8 mouse cellular contexts compared by ENCODE assay signal in genomic region chr3:95687524-95688421, GRCm38 (mm10). TPM values are rescaled to one million over a fixed set of nuclear protein-coding genes. Genes with fewer than 3 reads are reported as not detected.
DNase-seq lines count a peak whose midpoint lies in the region; ATAC-seq and TF ChIP-seq lines count a peak whose summit lies in the region.

Gene Adamtsl4, minus strand, starts transcription at chr3:95687917.

- WGBS in hindbrain, embryonic 15.5 days: 4% methylated on average over 50 of the region's 50 CpGs
- 11% methylated on average over 50 of the region's 50 CpGs for WGBS in liver, embryonic 11.5 days
- WGBS in midbrain, postnatal 0 days: 4% methylated on average over 50 of the region's 50 CpGs

- peak within 1 kb of the TSS; percentile 13; the same call in 1 of the 2 replicates for H3K27ac ChIP-seq in hindbrain, embryonic 15.5 days (replicated peaks)
- peak within 1 kb of the TSS; percentile 7; the same call in 1 of the 2 replicates for H3K27ac ChIP-seq in liver, embryonic 11.5 days (ENCODE audit: low read depth, low read length)
- H3K27ac ChIP-seq in midbrain, postnatal 0 days (ENCODE audit: low read depth, low read length): no peak within 1 kb of the TSS

- DNase-seq in thymus, postnatal 25 days: peak; percentile 33
- no peak for DNase-seq in thymus, adult 18-20 months
- peak; percentile 56 to 62 for DNase-seq in cerebellum, postnatal 14 days
- DNase-seq in gastrocnemius, adult 8-10 months (ENCODE audit: low spot score in 2 of 2): peak; percentile 72 to 76
- DNase-seq in liver, embryonic 11.5 days (ENCODE audit: low spot score): peak; percentile 61
- peak; percentile 46 for DNase-seq in midbrain, postnatal 0 days (ENCODE audit: low spot score)
- peak; percentile 61 for DNase-seq in testis, postnatal 14 days (ENCODE audit: low spot score)

- no peaks in the 10 kb centered on the region for H3K9me3 ChIP-seq in hindbrain, embryonic 15.5 days
- H3K9me3 ChIP-seq in liver, embryonic 11.5 days (ENCODE audit: control insufficient read depth, low read length): no peaks in the 10 kb centered on the region
- H3K9me3 ChIP-seq in midbrain, postnatal 0 days (ENCODE audit: low read length): no peaks in the 10 kb centered on the region

- H3K4me3 ChIP-seq in hindbrain, embryonic 15.5 days: peak within 1 kb of the TSS; percentile 40
- peak within 1 kb of the TSS; percentile 44 for H3K4me3 ChIP-seq in liver, embryonic 11.5 days (ENCODE audit: low read depth, low read length)
- H3K4me3 ChIP-seq in midbrain, postnatal 0 days (ENCODE audit: low read depth, low read length): peak within 1 kb of the TSS; percentile 42

- no peaks in the 10 kb centered on the region for H3K27me3 ChIP-seq in hindbrain, embryonic 15.5 days
- H3K27me3 ChIP-seq in liver, embryonic 11.5 days (replicated peaks; ENCODE audit: control insufficient read depth, insufficient read depth, low read length): peaks cover 14% of the 10 kb centered on the region
- H3K27me3 ChIP-seq in midbrain, postnatal 0 days (ENCODE audit: insufficient read depth, low read length): no peaks in the 10 kb centered on the region

- no peak for TF ChIP-seq CTCF in midbrain, postnatal 0 days (IDR thresholded peaks at IDR 0.05)

- H3K4me2 ChIP-seq in hindbrain, embryonic 15.5 days: peak within 1 kb of the TSS; percentile 90
- H3K4me2 ChIP-seq in liver, embryonic 11.5 days: peak within 1 kb of the TSS; percentile 69
- peak within 1 kb of the TSS; percentile 92 for H3K4me2 ChIP-seq in midbrain, postnatal 0 days (ENCODE audit: low read depth, low read length, poor library complexity, severe bottlenecking)

- peak; percentile 57 for ATAC-seq in hindbrain, embryonic 15.5 days (ENCODE audit: low FRiP score, low read depth)
- ATAC-seq in liver, embryonic 11.5 days (replicated peaks; ENCODE audit: low FRiP score): peak; percentile 44
- peak; percentile 76 for ATAC-seq in midbrain, postnatal 0 days (ENCODE audit: low FRiP score)

- peaks cover 14% of the 10 kb centered on the region for H3K4me1 ChIP-seq in hindbrain, embryonic 15.5 days (replicated peaks)
- peaks cover 14% of the 10 kb centered on the region for H3K4me1 ChIP-seq in liver, embryonic 11.5 days (replicated peaks; ENCODE audit: control insufficient read depth, insufficient read depth, low read length)
- peaks cover 5% of the 10 kb centered on the region; the same call in 1 of the 2 replicates for H3K4me1 ChIP-seq in midbrain, postnatal 0 days (ENCODE audit: insufficient read depth, low read length)

- H3K36me3 ChIP-seq in hindbrain, embryonic 15.5 days: no peaks in the 10 kb centered on the region
- H3K36me3 ChIP-seq in liver, embryonic 11.5 days (ENCODE audit: control insufficient read depth, insufficient read depth, low read length): no peaks in the 10 kb centered on the region
- no peaks in the 10 kb centered on the region for H3K36me3 ChIP-seq in midbrain, postnatal 0 days (ENCODE audit: insufficient read depth, low read length)

- 0 out of 2 replicates have a peak within 1 kb of the TSS, but pooled peaks have one; percentile 28 for H3K9ac ChIP-seq in hindbrain, embryonic 15.5 days
- peak within 1 kb of the TSS; percentile 23 for H3K9ac ChIP-seq in liver, embryonic 11.5 days (ENCODE audit: low read depth, low read length)
- H3K9ac ChIP-seq in midbrain, postnatal 0 days (replicated peaks; ENCODE audit: low read length, poor library complexity, severe bottlenecking): peak within 1 kb of the TSS; percentile 42; the same call in 1 of the 2 replicates

RNA-seq across cellular contexts. Expression of gene Adamtsl4, which starts in this region (rescaled TPM):
- 10 to 100 TPM; 13.8 to 23.4 (median 18.2) TPM for total RNA-seq in gastrocnemius, adult 8-10 months (2022)
- 1.2 TPM in 2 replicates for polyA plus RNA-seq in hindbrain, embryonic 15.5 days (2015; fragmentation: Nextera tagmentation; extraction: Ambion mirVana)
- polyA plus RNA-seq in liver, embryonic 11.5 days (2014; fragmentation: Nextera tagmentation; extraction: Ambion mirVana): 0.38 and 1.2 TPM in 2 replicates
- 1.3 and 1.4 TPM in 2 replicates for total RNA-seq in midbrain, postnatal 0 days (2014; rRNA removed)
- 1.0 and 1.4 TPM in 2 replicates for polyA plus RNA-seq in midbrain, postnatal 0 days (2015; fragmentation: Nextera tagmentation; extraction: Ambion mirVana)

Comparison
In these comparisons a context has a peak if more than half of its experiments do, and no peak if none do; other contexts are left out.
1. DNase-seq: peak in thymus, postnatal 25 days (single experiment), cerebellum, postnatal 14 days (2 of 2), gastrocnemius, adult 8-10 months (2 of 2), liver, embryonic 11.5 days (single experiment), midbrain, postnatal 0 days (single experiment) and testis, postnatal 14 days (single experiment); none in thymus, adult 18-20 months (0 of 2).
2. Peak in every context shown above with its lines, with median percentiles within 50 percentile points of each other: ATAC-seq, H3K4me2 ChIP-seq, H3K4me3 ChIP-seq and H3K9ac ChIP-seq.